Mouse (Mus musculus) kidney, postnatal 10 days (tissue): ENCODE measurements around the gene C1qtnf1.

ENCODE experiments used
- DNase-seq: peaks from one replicate; pipeline ENCODE4 v3.0.0; 2021; ENCODE audit warnings: mixed read lengths

C1qtnf1 gene

DNA sequence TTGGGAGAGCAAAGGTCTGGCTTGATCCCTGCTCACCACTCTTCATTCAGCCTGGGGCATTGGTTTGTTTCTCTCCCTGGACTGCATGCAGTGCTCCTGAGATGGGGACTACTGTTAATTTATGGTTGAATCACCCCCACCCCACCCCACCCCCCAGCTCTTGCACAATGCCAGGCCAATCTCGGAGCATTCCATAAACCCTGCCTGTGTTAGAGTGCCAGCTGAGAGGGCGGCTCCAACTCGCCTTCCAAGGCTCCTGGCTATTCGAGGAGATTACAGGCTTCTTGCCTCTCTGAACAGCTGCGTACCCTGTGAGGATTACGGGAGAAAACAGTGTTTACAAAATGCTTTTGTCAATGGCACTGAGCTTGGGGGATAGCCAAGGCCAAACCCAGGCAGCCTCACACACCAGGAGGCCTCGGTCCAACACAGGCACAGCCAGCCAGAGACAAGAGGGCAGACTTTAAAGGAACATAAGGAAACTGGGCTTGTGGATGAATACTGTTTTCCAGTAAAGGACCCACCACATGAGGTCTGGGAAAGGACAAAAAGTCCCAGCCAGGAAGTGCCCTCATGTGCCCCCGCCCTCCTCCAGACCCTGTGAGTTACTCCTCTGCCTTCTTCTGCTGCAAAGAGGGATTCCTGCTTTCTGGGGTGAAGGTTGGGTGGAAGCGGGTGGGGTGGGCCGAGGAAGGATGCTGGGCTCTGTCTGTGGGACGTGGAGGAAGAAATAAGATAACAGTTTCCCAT lies 10.8 kb downstream of the C1qtnf1 start:
- peak; percentile 11 for DNase-seq

- no peak for DNase-seq
These were observed 14.7 kb downstream of the C1qtnf1 start for GRCm38 (mm10) chr11:118442691-118443090.

- peak; percentile 92 for DNase-seq
These were observed 15.4 kb downstream of the C1qtnf1 start for GRCm38 (mm10) chr11:118443201-118443970.

DNA sequence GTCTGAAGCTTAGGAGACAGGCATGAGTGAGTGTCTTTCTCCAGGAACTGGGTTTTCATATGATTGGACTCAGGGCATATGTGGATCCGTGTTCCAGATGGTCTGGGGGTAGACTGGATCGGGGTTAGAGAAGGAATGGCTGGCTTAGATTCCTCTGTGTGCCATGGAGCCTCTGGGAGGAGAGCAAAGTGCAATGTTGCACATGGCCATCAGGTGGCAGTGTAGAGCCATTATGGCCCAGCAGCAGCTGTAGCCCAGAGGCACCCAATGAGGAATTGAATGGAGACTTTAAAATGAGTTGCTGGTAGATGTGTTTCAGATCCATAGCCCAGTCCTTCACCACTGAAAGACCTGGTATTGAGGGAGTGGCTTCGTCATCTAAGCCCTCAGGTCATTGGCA lies 17.8 kb downstream of the C1qtnf1 start:
- DNase-seq = peak; percentile 77

DNA sequence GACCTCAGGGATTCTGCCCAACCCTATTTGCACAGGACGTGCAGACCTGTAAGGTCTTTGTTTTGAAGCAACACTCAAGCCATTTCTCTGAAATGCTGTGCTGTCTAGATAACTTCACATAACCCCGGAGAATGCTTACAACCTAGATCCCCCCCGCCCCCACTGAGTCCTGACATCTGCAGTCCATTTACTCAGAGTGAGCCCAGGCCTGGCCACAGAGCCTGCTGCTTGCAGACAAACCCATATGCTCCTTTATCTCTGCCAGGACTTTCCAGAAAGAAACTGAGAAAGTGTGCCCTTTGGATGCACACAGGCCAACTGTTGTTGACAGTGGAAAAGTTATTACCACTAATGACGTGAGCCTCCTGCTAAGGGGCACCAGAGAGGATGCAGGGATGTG lies 19.3 kb downstream of the C1qtnf1 start:
- no peak for DNase-seq

DNA sequence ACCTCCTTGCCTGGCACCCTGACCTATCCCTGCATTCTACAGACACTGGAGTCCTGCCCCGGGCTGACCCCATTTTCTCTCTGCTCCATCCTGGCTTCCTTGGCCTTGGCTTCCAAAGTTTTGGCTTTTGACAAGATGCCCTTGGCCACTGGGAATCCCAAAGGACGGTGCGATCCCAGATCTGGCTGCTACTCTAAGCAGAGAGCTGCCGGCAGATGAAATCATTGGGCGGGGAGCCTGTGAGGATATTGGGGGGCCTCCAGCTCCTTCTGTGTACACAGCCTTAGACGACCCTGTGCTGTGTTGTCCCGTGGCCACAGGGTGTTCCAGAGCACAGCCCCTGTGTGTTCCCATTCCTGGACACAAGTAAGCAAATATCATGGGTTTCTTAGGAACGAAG lies 20.4 kb downstream of the C1qtnf1 start:
- no peak for DNase-seq

DNA sequence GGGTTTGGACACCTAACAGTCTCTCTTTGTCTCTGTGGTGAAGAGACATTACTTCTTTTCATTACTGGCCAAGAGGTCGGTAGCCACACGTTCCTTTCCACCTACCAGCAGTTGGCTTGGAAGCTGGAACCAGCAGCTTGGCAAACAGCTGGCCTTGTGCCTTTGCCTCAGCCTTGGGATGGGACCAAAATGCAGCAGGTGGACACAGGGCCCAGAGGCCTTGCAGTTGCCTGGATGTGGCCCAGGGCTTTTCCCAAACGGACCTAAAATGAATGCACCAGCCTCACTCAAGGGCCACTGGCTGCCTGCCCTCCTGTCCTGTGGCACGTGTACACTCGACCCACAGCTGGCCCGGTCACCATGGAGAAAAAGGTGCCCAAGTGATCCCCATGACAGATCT lies 23.2 kb downstream of the C1qtnf1 start:
- no peak for DNase-seq

DNA sequence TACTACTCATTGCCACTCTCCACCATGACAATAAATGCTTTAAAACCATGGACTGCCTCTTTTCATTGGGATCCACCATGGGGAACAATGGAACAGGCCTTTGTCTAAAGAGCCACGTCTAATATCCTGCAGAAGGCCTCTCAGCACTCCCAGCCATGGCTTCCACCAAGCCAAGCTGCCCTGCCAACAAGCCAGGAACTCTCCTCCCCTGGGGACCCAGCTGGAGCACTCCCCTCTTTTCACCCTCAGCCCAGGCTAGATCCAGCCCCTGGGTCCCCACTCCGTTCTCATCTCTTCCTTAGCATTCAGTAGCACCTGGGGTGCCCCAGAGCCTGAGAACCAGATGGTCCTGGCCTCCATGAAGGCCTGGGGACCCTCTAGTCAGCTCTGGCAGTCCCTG lies 25.0 kb downstream of the C1qtnf1 start:
- no peak for DNase-seq

GRCm38 (mm10) chr11:118453886-118454671 lies 26.1 kb downstream of the C1qtnf1 start:
- DNase-seq = no peak

DNA sequence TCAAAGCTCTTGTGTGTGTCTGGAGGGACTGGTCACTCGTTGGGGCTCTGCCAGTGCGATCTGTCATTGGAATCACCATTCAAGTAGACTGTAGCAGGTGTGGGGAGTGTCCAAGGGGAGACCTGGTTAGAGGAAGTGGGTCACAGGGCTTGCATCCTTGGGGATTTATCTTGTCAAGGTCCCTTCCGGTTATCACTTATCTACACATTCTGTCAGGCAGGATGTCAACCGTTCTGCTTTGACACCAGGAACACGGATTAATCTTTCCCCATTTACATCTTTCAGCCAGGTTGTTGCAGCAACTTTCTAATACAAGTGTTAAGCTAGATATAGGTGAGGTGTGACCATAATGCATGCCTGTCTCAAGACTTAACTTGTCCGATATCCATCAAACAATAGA lies 27.8 kb downstream of the C1qtnf1 start:
- no peak for DNase-seq

DNA sequence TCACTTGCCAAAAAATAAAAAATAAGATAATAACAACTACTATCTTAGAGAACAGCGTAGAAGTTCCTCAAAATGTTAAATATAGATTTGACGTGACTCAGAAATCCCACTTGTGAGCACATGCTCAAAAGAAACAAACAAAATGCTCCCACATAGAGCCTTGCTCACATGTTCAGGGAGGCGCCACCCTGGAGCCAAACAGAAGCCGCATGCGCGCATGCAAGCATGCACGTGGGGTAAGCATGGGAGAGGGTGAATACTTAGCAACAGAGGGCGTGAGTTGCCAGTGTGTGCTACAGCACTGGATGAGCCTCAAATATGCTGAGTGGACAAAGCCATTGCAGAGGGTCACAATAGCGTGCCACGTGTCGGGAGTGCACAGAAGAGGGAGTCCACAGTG lies 28.9 kb downstream of the C1qtnf1 start:
- DNase-seq = no peak

GRCm38 (mm10) chr11:118459051-118459450 lies 31.0 kb downstream of the C1qtnf1 start:
- DNase-seq = peak; percentile 73

DNA sequence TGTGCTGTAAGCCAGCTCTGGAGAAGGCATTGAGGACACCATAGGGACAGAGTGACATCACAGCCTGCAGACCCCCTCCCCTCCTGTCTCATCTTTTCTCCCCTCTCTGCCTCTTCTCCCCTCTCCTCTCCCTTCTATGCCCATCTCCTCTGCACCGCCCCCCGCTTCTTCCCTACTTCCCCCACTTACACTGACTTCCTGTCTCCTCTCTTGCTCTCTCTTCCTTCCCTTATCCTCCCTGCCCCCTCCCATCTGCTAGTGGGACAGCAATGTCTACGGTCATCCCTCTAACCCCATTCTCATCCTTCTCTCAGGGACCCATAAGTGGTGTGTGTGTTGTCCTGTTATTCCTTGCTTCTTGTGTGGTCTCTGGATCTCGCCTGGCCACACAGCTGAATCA lies 31.5 kb downstream of the C1qtnf1 start:
- no peak for DNase-seq

DNA sequence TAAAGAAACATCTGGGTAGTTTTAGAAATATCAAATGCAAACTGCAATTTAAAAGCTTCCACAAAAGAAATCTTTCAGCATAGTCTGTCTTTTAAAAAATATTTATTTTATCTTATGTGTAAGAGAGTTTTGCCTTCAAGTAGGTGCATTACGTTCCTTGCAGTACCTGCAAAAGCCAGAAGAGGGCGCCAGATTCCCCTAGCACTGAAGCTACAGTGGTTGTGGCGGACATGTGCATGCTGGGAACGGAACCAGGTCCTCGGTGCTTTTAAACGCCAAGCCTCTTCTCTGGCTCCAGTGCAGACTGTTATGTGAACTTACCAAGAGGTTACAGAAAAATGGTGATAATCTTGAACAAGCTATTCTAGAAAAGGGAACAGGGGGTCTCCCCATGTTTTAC lies 32.3 kb downstream of the C1qtnf1 start:
- DNase-seq = no peak

GRCm38 (mm10) chr11:118467441-118468035 lies 39.5 kb downstream of the C1qtnf1 start:
- peak; percentile 19 for DNase-seq

DNA sequence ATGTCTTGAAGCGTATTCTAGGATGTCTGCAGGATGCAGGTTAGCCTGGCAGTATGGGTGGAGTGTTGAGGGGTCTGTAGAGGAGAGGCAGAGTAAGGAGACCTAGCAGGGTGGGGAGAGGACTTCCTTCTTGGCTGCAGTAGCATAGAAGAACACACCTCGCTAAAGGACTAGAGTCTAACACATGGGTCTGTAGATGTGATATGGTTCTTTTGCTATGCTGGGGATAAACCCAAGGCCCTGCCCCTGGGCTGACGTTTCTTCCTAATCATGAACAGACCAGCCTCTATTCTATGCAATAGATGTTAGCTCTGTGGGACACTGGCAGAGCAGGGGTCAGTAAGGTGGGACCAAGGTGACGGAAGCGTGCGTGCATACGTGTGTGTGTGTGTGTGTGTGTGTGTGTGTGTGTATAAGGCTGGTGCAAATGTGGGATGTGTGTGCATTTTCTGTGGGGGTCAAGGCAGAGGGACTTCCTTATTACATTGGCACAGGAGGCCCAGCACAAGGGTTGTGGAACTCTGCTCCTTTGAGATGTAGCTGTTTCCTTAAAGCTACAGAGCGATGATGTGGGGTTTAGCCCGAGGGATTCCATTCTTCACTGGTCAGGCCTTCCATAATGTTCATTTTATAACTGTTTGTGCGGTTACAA lies 41.6 kb downstream of the C1qtnf1 start:
- no peak for DNase-seq

DNA sequence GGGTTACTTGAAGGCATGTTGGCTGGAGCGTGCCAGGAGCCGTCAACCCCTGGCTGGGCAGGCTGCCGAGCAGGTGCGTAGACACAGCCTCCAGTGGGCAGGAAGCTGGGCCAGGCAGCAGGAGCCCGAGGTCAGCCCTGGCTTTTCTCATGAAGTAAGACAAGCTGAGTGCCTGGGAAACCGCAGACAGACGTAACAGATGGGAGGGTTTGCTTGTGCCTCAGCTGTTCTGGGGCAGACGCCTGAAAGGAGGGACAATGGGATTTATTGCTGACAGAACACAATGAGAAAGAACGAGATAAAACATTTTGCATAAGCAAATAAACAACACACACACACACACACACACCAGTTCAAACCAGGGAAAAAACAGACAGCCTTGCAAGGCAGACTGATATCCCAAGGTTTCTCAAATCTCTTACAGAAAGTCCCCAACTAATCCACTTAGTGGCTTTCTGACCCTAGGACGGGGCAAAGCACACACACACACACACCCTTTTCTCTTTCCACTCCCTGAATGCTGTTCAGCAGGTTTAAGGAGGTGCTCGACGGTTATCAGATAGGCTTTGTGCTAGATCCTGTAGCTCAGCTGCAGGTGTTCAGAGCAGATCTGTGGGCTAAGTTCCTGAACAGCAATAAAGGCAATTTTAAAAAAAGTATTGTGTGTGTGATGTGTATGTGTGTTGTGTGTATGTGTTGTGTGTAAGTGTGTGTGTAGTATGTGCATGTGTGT lies 42.4 kb downstream of the C1qtnf1 start:
- DNase-seq = peak; percentile 63

- no peak for DNase-seq
These were observed 43.7 kb downstream of the C1qtnf1 start for GRCm38 (mm10) chr11:118471676-118472075.

- no peak for DNase-seq
These were observed 45.2 kb downstream of the C1qtnf1 start for GRCm38 (mm10) chr11:118473161-118473560.

DNA sequence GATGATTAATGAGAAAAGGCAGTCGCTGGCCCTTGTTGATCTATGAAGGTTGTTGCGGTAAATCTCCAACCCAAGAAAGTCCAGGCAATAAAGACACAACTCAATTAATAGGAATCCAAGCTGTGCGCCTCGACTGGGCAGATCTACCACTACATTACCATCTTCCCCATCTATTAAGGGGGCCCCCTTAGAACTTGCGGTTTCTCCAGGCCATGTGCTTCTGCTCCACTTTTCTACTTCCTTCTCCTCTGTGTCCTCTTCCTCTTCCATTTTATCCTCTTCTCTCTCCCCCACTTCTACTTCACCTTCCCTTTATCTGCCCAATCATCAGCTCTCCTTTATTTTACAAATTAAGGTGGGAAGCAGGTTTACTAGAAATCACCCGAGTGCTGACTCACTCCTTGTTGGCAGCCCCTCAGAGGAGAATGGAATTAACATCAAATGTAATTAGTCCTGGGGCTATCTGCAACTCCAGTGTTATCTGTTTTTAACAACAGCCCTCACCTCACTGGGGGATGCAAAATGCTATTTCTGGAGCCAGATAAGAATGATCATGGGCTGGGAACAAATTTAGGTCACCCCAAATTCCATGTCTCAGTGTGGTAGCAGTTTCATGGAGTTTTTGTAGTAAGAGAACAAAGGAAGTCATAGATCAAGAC lies 46.0 kb downstream of the C1qtnf1 start:
- no peak for DNase-seq

GRCm38 (mm10) chr11:118475496-118476083 lies 47.6 kb downstream of the C1qtnf1 start:
- no peak for DNase-seq
